Mouse (Mus musculus): ENCODE results near the gene Tspan11. TPM values are rescaled to one million over a fixed set of nuclear protein-coding genes. Genes with fewer than 3 reads are reported as not detected.

Gene Tspan11
- total RNA-seq, 2 experiments from 2014 or later: 2.8 to 4.7 TPM

DNA sequence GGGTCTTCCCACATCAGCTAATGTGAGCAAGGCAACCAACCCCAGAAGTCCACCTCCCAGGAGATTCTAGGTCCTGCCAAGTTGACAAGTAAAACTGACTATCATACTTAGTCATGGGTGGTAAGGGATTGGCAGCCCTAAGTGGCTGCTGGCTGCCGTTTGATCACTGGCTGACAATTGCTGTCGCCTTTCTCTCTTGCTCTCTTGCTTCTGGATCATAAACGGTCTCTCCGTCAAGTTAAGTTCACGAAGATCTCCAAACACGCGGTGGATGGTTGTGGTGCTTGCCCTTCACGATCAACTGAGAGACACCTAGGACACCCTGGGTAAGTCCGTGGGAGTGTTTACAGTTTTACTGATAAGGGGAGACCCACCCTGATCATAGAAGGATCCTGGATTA lies 11.0 kb upstream of the Tspan11 start:
- no peak for DNase-seq (ENCODE audit: low spot score in 2 of 2)

DNA sequence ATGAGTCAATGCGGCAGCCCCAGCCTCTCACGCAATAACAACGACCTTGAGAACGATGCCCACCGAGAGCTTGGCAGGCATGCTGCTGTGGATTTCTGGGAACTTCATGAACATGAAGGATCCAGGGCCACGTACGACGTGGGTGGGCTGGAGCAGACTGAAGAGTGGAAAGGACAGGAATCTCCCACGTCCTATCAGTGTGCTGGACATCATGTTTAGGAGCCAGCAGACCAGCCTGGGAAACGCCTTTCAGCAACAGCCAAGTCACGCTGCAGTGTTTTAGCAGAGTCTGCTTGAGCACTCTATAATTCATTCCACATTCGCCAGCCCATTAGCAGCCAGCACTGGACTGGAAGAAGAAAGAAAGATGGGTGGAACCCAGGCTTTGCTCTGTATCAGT lies 10.4 kb upstream of the Tspan11 start:
- DNase-seq (ENCODE audit: low spot score in 2 of 2): no peak

DNA sequence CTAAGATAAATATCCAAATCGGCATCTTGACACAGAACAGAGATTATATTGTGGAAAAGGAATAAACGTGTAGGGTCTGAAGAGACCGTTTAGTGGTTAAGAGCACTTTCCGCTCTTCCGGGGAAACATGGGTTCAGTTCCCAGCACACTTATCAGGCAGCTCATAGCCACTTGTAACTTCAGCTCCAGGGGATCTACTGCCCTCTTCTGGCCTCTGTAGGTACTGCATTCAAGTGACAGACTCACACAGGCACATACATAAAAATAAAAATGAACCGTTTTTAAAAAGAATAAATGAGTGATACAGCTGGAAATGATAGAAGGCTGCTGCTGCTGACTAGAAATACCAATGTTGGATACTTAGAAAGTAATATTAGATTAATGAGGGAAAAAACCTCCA lies 7.9 kb upstream of the Tspan11 start:
- DNase-seq (ENCODE audit: low spot score in 2 of 2): no peak

GRCm38 (mm10) chr6:127886916-127887315 lies 473 bp upstream of the Tspan11 start:
- no peak for DNase-seq (ENCODE audit: low spot score in 2 of 2)

DNA sequence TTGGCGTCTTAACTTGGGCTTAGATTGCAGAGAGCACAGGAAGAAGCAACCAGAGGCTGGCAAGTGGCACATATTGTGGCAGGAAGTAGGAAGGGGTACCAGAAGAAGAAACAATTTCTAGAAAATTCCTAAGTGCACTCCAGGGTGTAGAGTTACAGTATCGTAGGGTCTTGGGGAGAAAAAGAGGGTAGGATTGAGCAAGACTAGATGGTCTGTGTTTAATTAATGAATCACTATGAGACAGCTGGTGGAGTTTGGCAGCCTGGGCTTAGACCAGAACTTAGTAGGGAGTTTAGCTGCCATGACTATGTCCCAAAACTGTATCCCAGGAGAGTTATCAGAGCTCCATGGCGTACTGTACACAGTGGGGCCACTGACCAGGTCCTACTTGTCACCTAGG lies 1.2 kb downstream of the Tspan11 start:
- DNase-seq (ENCODE audit: low spot score in 2 of 2): no peak

DNA sequence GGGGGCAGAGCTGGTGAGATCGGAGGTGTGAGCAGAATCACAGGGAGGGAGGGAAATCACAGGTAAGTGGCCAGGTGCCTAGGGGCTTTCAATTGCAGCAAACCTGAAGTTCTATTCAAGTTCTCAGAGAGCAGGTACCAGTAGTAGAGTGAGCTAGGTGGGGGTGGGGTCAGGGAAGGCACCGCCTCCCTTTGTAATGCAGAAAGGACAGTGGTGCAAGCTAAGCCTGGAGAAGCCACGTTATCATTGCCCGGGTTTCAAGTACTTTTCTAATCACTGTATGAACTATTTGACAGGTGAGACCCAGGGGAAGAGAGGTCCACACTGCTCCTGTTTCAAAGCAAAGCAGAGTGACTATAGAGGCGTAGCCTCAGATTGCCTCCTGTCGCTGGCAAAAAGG lies 6.2 kb downstream of the Tspan11 start:
- no peak for DNase-seq (ENCODE audit: low spot score in 2 of 2)

- DNase-seq (ENCODE audit: low spot score in 2 of 2): no peak
Measured at GRCm38 (mm10) chr6:127894999-127895398, 7.6 kb downstream of the Tspan11 start.

DNA sequence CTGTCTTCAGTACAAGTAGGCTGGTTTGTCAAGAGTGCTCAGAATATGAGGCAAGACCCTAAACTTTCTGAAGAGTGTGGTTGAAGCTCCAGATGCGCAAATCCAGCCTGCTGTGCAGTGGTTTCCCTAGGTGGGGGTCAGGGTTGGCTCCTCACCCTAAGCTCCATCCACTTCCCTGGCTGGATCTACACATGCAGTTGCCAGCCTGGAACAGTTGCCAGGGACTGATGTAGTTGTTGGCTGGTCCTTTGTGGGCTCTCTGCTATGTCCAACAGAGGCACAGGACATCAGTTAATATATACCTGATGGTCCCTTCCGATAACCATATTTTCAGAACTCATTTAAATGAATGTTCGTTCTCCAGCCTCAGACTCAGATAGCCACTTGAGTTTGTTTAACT lies 9.0 kb downstream of the Tspan11 start:
- DNase-seq (ENCODE audit: low spot score in 2 of 2): no peak

- DNase-seq (ENCODE audit: low spot score in 2 of 2): no peak
Measured at GRCm38 (mm10) chr6:127897342-127897741, 10.0 kb downstream of the Tspan11 start.

- no peak for DNase-seq (ENCODE audit: low spot score in 2 of 2)
Measured at GRCm38 (mm10) chr6:127900062-127900461, 12.7 kb downstream of the Tspan11 start.

DNA sequence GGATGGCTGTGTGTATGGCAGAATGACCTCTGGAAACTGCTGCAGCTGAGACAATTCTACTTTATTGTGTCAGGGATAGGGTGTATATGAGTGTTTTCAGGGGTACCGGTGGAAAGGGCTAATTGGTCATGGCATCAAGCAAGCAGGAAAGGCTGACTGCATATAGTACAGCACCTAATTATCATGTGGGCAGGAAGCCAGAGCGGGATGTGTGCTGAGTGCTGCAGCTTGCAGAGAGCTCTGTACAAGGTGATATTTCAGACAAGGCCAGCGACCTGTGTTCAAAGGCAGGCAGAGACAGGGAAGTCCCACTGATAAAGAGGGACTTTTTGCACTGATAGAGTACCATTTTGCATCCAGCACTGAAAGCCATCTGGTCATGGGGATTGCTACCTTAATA lies 13.9 kb downstream of the Tspan11 start:
- DNase-seq (ENCODE audit: low spot score in 2 of 2): no peak

- no peak for DNase-seq (ENCODE audit: low spot score in 2 of 2)
Measured at GRCm38 (mm10) chr6:127901669-127902068, 14.3 kb downstream of the Tspan11 start.

- no peak for DNase-seq (ENCODE audit: low spot score in 2 of 2)
Measured at GRCm38 (mm10) chr6:127902559-127902958, 15.2 kb downstream of the Tspan11 start.

DNA sequence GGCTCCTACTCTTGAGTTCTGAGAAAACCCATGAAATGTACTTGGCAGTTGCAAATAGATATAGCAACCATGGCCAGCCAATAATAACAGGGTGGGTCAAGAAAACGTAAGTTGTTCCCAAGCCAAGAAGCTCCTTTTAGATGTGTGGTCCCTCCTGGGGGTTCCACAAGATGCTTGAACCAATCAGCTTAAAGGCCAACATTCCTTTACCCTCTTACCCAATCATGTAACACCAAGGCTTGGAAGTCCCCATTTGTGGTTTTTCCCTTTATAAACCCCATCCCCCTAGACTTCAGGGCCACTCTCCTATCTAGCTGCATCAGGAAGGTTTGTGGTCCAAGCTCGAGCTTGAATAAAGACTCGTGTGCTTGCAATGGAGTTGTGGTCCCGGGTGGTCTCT lies 23.2 kb downstream of the Tspan11 start:
- no peak for DNase-seq (ENCODE audit: low spot score in 2 of 2)

DNA sequence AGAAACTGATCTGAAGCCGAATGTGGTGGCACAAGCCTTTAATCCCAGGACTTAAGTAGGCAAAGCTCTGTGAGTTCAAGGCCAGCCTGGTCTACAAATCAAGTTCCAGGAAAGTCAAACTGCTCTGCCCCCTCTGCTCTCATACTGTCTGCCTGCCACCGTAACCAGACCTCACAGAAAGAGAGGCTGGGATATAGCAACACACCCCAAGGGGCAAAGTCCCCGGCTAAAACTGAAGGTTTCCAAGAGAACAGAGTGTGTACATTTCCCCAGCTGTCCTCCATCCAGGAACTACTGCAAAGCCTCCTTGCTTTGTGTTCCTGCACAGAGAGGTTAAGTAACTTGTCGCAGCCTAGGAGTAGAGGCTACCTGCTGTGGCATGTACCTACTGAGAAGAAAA lies 24.3 kb downstream of the Tspan11 start:
- no peak for DNase-seq (ENCODE audit: low spot score in 2 of 2)

DNA sequence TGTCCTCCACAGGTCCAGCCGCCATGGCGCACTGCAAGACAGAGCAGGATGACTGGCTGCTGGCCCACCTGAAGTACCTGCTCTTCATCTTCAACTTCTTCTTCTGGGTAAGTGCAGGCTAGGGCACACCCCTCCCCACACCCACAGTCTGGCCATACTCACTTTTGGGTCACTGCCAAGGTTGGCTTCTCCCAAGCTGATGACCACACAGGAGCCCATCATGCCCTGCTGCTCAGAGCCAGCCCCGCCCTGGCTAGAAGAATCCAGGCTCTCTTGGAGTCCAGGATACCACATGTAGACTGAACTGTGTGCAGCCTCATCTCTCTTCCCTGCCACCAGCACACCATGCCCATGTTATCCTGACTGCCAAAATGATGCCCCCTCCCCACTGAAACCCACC lies 25.5 kb downstream of the Tspan11 start:
- DNase-seq (ENCODE audit: low spot score in 2 of 2): no peak

GRCm38 (mm10) chr6:127916993-127917392 lies 29.6 kb downstream of the Tspan11 start:
- no peak for DNase-seq (ENCODE audit: low spot score in 2 of 2)

- no peak for DNase-seq (ENCODE audit: low spot score in 2 of 2)
Measured at GRCm38 (mm10) chr6:127917712-127918111, 30.3 kb downstream of the Tspan11 start.

- no peak for DNase-seq (ENCODE audit: low spot score in 2 of 2)
Measured at GRCm38 (mm10) chr6:127919491-127919890, 32.1 kb downstream of the Tspan11 start.

DNA sequence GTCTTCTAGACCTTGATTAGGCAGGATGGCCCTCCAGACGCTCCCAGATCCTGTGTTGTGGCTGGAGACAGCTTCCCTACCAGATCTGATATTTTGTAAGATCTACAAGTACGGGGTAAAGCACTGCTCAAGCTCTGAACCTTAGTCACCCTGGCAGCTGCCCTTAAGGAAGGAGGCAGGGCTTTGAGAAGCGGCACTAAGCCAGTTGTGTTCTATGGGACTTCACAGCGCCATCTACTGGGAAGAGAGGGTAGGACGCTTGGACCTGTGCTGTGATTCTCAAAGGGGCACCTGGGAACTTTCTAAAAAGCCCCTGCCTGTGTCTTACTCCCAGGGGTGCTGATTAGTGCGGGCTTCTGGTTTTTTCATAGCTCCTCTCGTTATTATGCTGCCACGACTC lies 33.3 kb downstream of the Tspan11 start:
- DNase-seq (ENCODE audit: low spot score in 2 of 2): peak; percentile 79 to 84

DNA sequence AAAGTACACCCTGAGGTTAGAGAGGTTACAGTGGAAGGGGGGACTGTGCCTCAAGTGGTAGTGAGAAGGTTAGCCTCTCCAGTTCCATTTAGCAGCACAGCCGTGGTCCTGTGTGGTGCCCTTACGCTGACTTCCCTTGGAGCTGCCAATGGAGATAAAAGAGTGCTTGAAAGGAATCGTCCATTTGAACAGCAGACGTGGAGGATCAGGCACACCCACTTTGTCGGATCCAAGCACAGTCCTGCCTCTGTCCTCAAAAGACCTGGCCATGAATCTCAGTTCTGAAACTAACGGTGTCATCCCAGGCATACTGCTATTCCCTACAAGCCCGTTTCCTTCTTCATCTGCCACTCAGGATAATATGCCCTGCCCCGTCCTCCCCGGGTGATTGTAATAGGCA lies 34.6 kb downstream of the Tspan11 start:
- DNase-seq (ENCODE audit: low spot score in 2 of 2): no peak

- DNase-seq (ENCODE audit: low spot score in 2 of 2): no peak
Measured at GRCm38 (mm10) chr6:127923296-127923695, 35.9 kb downstream of the Tspan11 start.

- DNase-seq (ENCODE audit: low spot score in 2 of 2): peak in 1 of 2 experiments; percentile 52
Measured at GRCm38 (mm10) chr6:127924750-127925149, 37.4 kb downstream of the Tspan11 start.

DNA sequence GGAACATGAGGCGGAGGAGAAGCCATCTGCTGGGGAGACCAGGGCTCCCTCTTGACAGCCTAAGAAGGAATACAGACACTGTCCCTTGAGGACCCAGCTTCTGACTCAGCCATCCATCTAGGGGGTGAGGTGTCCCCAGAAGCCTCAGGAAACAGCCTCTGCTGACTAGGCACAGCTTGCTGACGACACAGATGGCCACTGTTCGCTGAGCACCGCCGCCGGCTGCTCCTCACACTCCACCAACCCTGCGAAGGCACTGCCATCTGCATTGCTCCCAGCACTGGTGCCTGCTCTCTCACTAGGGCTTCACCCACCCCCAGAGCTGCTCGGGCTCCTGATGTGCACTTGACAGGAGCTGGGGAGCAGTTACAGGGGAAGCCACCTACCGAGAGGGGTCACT lies 38.5 kb downstream of the Tspan11 start:
- peak; percentile 81 to 84 for DNase-seq (ENCODE audit: low spot score in 2 of 2)

Measured in layer of hippocampus, postnatal 14 days (tissue).